Mouse (Mus musculus) gastrocnemius, postnatal 25 days (tissue): ENCODE data around the gene Galnt10. TPM values are rescaled to one million over a fixed set of nuclear protein-coding genes. Genes with fewer than 3 reads are reported as not detected.

Experiments used
- DNase-seq: peaks from one replicate; pipeline ENCODE4 v3.0.0; 2022
- total RNA-seq, 2 experiments: library from RNA; stranded (reverse); gene quantifications; 1 replicate in 1 of 2; 2 replicates in 1 of 2; pipeline ENCODE4 v1.2.3; 2021

Gene Galnt10
- total RNA-seq, 2 experiments from 2014 or later: 6.0 to 7.5 TPM

- DNase-seq: peak; percentile 3
Observed at GRCm38 (mm10) chr11:57658214-57658613, 13.0 kb downstream of the Galnt10 start.

- no peak for DNase-seq
Observed at GRCm38 (mm10) chr11:57658751-57659150, 13.5 kb downstream of the Galnt10 start.

GRCm38 (mm10) chr11:57660156-57660555 is 14.9 kb downstream of the Galnt10 start:
- peak; percentile 4 for DNase-seq

DNA sequence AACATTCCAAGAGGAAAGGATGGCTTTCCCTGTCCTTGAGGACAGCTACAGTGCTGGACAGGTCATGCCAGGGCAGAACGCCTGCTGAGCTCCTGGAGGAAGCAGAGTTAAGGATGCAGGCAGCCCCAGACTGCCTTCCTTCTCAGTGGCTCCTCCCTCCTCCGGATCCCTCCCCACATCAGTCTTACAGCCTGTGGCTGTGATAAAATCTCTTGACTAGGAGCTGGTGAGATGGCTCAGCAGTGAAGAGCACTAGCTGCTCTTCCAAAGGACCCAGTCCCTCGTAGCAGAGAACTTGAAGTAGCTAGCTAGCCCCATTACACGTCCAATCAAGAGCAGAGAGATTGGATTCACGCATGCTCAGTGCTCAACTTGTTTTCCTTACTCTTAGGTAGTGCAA is 15.6 kb downstream of the Galnt10 start:
- DNase-seq: peak; percentile 15

DNA sequence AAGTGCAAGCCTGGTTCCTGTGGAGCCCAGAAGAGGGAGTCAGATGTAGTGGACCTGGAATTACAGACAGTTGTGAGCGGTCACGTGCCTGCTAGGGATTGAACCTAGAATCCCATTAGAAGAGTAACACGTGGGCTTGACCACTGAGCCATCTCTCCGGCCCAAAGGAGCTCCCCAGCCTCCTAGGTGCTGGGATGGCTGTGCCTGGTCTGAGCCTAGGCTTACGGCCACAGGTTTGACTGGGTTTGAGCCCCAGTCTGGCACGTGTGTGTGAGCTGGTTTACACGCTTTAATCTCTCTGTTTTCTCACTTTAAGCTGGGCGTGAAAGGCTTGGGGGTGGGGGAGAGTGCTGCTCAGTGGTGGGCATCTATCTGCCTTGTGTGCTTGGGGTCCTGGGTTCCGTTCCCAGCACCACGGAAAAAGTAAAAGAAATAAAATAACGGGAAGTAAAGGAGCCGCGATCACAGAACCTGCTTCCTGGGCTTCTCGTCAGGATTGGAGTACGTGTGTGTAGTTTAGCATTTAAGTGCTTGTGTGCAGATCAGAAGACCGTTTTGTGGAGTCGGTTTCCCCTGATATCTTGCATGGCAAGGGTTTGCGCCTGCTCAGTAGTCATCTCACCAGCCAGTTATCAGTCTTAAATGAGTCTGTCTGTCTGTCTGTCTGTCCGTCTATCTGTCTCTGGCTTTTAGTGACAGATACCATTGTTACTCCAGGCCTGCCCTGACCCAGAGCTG is 16.4 kb downstream of the Galnt10 start:
- peak; percentile 4 for DNase-seq

DNA sequence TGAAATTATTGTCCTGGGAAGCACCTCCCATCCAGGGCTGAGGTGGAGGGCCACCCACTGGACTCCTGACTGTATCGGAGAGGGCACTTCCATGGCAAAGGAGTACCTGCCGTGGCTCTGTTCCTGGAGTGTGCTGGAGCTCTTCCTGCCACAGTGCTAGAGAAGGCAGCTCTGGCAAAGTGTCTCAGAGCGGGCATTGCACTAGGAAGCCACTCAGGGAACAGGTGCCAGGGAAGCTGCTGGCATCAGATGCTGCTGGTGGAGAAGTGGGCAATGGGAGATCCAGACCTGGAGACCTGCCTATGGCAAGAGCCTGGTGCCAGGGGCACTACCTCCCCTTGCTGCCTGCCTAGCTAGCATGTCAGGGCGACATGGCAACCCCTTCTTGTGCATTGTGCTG is 17.0 kb downstream of the Galnt10 start:
- peak; percentile 61 for DNase-seq

- DNase-seq: no peak
Observed at GRCm38 (mm10) chr11:57663271-57663670, 18.0 kb downstream of the Galnt10 start.

DNA sequence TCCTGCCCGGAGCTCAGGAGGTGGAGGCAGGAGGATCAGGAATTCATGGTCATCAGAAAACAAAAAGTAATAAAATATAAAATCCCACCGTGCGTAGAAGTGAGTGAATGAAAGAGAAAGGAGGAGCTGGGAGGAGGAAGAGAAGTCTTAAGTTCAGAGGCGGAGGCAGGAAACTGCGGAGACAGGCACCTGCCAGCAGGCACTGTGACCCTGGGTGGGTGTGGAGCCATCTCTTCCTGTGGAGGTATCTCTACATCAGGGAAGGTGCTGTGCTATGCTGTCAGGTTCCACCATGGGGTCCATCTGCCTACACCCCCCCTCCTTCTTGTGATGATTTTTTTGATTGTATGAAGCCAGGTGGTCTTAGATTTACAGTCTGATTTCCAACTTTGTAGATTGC is 19.5 kb downstream of the Galnt10 start:
- DNase-seq: no peak

- no peak for DNase-seq
Observed at GRCm38 (mm10) chr11:57668271-57668670, 23.0 kb downstream of the Galnt10 start.

GRCm38 (mm10) chr11:57669522-57669921 is 24.3 kb downstream of the Galnt10 start:
- no peak for DNase-seq

GRCm38 (mm10) chr11:57671120-57671697 is 26.0 kb downstream of the Galnt10 start:
- no peak for DNase-seq

DNA sequence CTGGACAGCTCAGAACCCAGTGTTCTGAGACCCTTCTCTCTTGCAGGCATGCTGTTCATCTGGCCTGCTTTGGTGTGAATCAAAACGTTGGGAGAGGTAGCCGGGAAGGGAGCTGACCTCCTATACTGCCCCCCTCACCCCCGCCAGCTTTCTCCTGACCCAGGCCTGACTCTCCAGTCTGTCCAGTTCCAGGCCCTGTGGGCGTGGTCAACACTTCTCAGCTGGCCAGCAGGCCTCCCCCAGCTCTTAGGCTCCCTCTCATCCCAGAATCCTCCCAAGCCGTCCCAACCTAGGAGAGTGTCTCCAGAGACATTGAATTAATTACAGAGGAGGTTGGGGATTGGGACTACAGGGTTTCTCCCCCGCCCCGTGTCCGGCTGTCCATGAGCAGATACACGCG is 26.6 kb downstream of the Galnt10 start:
- DNase-seq: no peak

DNA sequence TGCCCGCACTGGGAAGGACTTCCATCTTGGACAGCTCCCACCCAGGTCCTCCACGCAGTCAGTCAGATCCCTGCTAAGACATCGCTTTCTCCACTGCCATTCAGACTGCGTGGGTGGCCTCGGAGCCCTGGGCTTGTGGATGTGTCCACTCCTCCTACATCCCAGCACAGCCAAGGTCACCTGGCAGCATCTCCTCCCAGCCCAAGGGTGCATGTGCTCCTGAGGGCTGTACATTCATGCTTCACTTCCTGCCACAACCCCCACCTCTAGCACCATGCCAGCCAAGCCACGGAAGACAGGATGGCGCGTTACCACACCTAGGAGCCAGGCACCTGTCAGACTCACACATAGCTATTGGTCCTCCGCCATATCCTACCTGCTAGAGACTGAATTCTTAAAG is 27.8 kb downstream of the Galnt10 start:
- DNase-seq: no peak

GRCm38 (mm10) chr11:57673977-57674687 is 28.9 kb downstream of the Galnt10 start:
- no peak for DNase-seq

- DNase-seq: no peak
Observed at GRCm38 (mm10) chr11:57677261-57677660, 32.0 kb downstream of the Galnt10 start.

DNA sequence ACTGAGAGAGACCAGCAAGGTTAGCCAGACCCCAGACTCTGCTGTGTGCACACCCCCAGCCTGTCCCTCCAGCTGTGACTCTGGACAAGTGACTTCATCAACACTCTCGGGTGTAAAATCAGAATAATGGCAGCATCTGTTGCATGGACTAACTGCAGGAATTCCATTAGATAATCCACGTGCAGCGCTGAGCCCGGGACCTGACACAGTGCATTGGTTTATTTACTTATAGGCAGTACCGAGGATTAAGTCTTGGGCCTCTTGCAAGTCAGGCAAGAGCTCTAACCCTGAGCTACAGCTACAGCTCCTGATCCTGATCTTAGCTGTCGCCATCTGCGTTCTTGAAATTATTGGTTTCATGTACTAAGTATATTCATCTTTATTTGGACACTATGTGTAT is 37.3 kb downstream of the Galnt10 start:
- DNase-seq: no peak

- no peak for DNase-seq
Observed at GRCm38 (mm10) chr11:57683125-57683524, 37.9 kb downstream of the Galnt10 start.

GRCm38 (mm10) chr11:57683931-57684330 is 38.7 kb downstream of the Galnt10 start:
- DNase-seq: peak; percentile 79

GRCm38 (mm10) chr11:57684891-57685290 is 39.6 kb downstream of the Galnt10 start:
- DNase-seq: no peak

DNA sequence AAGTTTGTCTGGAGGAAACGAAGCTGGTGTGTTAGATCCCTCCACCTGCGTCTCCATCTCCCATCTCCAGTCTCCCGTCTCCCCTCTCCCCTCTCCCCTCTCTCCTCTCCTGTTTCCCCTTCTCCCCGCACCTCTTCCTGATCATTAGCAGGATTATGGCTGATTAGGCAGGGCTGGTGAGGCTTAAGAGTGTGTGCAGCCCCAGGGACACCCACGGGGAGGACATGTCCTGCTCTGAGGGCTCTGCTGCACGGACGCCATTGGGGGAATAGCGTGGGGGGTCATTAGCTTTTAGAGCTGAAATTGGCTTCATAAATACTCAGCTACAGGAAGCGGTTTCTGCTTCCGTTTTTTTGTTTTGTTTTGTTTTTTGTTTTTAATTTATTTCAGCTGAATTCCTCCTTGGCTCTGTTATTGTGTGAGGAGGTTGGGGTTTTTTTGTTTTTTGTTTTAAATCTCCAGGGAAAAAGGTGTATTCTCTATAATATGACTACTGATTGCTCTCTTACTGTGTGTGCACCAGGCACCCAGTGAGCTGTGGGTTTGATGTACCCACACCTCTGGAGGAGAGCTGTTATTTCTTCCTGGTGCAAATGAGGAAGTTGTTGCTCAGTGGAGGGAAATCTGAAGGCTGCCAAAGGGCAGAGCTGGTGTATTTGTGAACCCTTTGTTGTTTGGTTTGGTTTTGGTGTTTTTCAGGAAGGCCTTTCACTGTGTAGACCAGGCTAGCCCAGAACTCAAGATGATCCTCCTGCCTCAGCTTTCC is 40.6 kb downstream of the Galnt10 start:
- no peak for DNase-seq

- DNase-seq: no peak
Observed at GRCm38 (mm10) chr11:57686797-57687196, 41.6 kb downstream of the Galnt10 start.

GRCm38 (mm10) chr11:57687258-57687657 is 42.0 kb downstream of the Galnt10 start:
- no peak for DNase-seq
